Mouse (Mus musculus) liver, embryonic 16.5 days (tissue): ENCODE data around the gene Speer4c. TPM values are rescaled to one million over a fixed set of nuclear protein-coding genes. Genes with fewer than 3 reads are reported as not detected.
A peak's percentile ranks its signal among the peaks of the same experiment; 100 is the strongest.
"Not testable (repeated sequence)": the region's sequence is repeated elsewhere in the genome, so short reads cannot be mapped to it uniquely, and the experiment has no call there.

Experiments used
- ATAC-seq: fragments of 200-750 bp; cut with Nextera tagmentation; 2 replicates; pipeline ENCODE4 v1.8.0; 2017; ENCODE audit warnings: low read depth, mild to moderate bottlenecking, moderate number of reproducible peaks, moderate library complexity
- H3K27ac ChIP-seq: fragments of 300-500 bp; sonication (generic); 2 replicates; pipeline ENCODE4 v1.5.1; 2014; ENCODE audit warnings: mild to moderate bottlenecking, low read length
- H3K27me3 ChIP-seq: fragments of 300-500 bp; sonication (generic); 2 replicates; pipeline ENCODE4 v1.6.1; 2014; ENCODE audit warnings: low read depth, low read length, mixed read lengths; ENCODE audit not compliant: control insufficient read depth, insufficient read depth
- H3K36me3 ChIP-seq: fragments of 300-500 bp; sonication (generic); 2 replicates; pipeline ENCODE4 v1.6.1; 2014; ENCODE audit warnings: mild to moderate bottlenecking; ENCODE audit not compliant: control insufficient read depth, insufficient read depth
- H3K4me1 ChIP-seq: fragments of 300-500 bp; sonication (generic); 2 replicates; pipeline ENCODE4 v1.6.1; 2014; ENCODE audit warnings: low read depth, low read length, mixed read lengths; ENCODE audit not compliant: control insufficient read depth
- H3K4me2 ChIP-seq: fragments of 300-500 bp; sonication (generic); 2 replicates; pipeline ENCODE4 v1.6.1; 2014; ENCODE audit warnings: low read depth, low read length, mixed read lengths
- H3K4me3 ChIP-seq: fragments of 300-500 bp; sonication (generic); 2 replicates; pipeline ENCODE4 v1.5.1; 2014; ENCODE audit warnings: low read depth, mild to moderate bottlenecking, low read length
- H3K9ac ChIP-seq: fragments of 300-500 bp; sonication (generic); 2 replicates; pipeline ENCODE4 v1.6.1; 2014; ENCODE audit warnings: low read depth, low read length
- H3K9me3 ChIP-seq: fragments of 300-500 bp; sonication (generic); replicated peaks from 2 replicates; pipeline ENCODE4 v1.6.1; 2016; ENCODE audit warnings: low read length; ENCODE audit not compliant: control insufficient read depth
- WGBS: fragments of 180-500 bp; shearing (Covaris S2); extraction: QIAGEN DNeasy Blood & Tissue Kit; methylation state at CpG from one replicate; pipeline ENCODE4 v1.1.7; 2014; ENCODE audit not compliant: insufficient replicate concordance; 5-methylcytosine and 5-hydroxymethylcytosine counted together
- polyA plus RNA-seq: library from polyadenylated mRNA; unstranded; fragments of >200 nt; fragmentation: Nextera tagmentation; extraction: Ambion mirVana; gene quantifications from 2 replicates; pipeline ENCODE4 v1.2.1, GENCODE M21; 2015

Gene Speer4c
- polyA plus RNA-seq, 1 experiment from 2014 or later = not detected

GRCm38 (mm10) chr5:15688874-15689658, 25.0 kb downstream of the Speer4c start:
- not testable (repeated sequence) for H3K27me3 ChIP-seq, H3K4me1 ChIP-seq, H3K4me3 ChIP-seq, H3K9ac ChIP-seq, H3K36me3 ChIP-seq, H3K27ac ChIP-seq, H3K4me2 ChIP-seq, H3K9me3 ChIP-seq
- peak; percentile 53 for ATAC-seq
- WGBS = 41% methylated on average over 4 of the region's 4 CpGs

DNA sequence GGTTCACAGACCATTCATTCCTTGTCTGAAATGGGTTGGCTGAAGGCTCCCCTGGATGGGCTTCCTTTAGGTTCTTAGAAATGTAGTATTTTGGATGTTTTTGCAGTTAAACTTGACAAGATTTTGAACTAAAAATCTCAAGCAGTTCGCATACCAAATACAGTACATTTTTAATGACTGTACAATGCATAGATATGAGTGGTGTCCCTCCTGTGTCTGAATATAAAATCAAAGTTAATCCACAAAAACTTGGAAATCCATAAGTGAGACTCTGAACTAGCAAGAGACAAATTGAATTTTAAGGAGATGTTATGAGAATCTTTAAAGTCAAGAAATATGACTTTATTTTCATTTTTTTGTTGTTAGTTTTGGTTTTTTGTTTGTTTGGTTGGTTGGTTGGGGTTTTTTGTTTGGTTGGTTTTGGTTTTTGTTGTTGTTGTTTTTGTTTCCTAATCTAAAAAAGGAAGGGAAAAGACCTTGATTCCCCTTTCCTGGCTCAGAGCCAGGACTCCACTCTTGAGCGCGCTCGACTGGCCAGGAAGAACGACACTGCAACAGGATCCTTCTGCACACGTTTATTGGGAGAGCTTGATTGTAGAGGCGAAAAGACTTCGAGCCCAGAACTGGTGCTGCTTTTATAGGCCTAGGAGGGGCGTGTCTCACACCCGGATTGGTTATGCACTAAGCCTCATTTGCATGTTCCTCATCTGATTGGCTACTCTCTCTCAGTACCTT, 32.6 kb downstream of the Speer4c start:
- H3K36me3 ChIP-seq, H3K27ac ChIP-seq, H3K9me3 ChIP-seq, H3K27me3 ChIP-seq, H3K4me1 ChIP-seq, H3K4me3 ChIP-seq, H3K9ac ChIP-seq, H3K4me2 ChIP-seq, ATAC-seq: not testable (repeated sequence)
- 65% methylated on average over 7 of the region's 10 CpGs for WGBS

GRCm38 (mm10) chr5:15679980-15680949, 33.8 kb downstream of the Speer4c start:
- H3K9me3 ChIP-seq, H3K27me3 ChIP-seq, H3K9ac ChIP-seq, H3K4me1 ChIP-seq, H3K4me3 ChIP-seq, H3K27ac ChIP-seq, H3K36me3 ChIP-seq, H3K4me2 ChIP-seq: not testable (repeated sequence)
- ATAC-seq = peak; percentile 37; the same call in 1 of the 2 replicates
- WGBS = 51% methylated on average over 13 of the region's 13 CpGs

DNA sequence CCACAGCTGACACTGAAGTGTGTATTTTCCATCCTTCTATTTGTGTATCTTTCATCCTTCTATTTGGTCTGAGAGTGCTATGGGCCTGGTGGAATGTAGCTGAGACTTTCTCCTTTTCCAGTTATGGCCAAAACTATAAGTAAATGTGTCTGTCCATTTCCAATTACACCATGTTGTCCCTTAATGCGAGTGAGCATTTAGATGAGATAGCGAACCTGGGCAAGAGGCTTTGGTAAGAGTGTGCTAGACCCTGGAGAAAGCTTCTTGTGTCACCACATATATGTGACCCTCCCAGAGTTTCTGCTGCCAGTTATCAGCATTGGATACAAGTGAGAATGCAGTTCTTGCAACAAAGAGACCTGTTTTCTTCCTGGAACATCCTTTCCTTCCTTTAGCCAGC, 35.2 kb downstream of the Speer4c start:
- H3K27me3 ChIP-seq, ATAC-seq, H3K9ac ChIP-seq, H3K27ac ChIP-seq, H3K4me1 ChIP-seq, H3K4me2 ChIP-seq, H3K36me3 ChIP-seq, H3K9me3 ChIP-seq, H3K4me3 ChIP-seq: not testable (repeated sequence)
- 46% methylated on average over 2 of the region's 2 CpGs for WGBS

DNA sequence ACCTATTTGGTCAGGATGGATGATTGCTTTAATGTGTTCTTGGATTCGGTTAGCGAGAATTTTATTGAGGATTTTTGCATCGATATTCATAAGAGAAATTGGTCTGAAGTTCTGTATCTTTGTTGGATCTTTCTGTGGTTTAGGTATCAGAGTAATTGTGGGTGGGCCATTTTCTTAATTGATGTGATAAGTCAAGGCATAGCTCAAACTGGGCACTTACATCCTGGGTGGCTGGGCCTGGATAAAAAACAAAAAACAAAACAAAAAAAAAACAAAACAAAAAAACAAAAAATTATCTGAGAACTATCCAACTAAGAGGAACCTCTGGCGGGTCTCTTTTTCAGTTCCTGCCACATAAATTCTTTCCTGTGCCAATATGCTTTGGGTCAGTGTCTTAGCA, 36.3 kb downstream of the Speer4c start:
- WGBS = 67% methylated on average over 2 of the region's 4 CpGs
- H3K27ac ChIP-seq, H3K36me3 ChIP-seq, H3K4me1 ChIP-seq, H3K9me3 ChIP-seq, H3K9ac ChIP-seq, H3K27me3 ChIP-seq, ATAC-seq, H3K4me3 ChIP-seq, H3K4me2 ChIP-seq: not testable (repeated sequence)

DNA sequence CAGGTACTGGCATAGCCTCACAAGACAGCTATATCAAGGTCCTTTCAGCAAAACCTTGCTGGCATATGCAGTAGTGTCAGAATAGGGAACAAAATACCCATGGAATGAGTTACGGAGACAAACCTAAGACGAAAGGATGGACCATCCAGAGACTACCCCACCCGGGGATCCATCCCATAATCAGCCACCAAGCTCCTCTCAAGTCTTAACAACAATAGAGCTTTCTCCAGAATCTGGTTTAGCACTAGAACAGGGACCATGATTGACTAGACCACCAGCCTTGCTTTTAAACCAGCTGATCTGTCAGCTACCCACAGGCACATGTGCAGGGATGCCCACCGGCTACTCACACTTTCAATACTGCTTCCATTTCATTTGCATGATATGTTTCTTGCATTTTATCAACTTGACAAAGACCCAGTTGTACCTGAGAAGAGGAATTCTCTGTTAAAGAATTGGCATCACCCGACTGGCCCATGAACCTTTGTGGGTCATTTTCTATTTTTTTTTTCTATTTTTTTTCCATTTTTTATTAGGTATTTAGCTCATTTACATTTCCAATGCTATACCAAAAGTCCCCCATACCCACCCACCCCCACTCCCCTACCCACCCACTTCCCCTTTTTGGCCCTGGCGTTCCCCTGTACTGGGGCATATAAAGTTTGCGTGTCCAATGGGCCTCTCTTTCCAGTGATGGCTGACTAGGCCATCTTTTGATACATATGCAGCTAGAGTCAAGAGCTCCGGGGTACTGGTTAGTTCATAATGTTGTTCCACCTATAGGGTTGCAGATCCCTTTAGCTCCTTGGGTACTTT, 39.4 kb downstream of the Speer4c start:
- H3K4me1 ChIP-seq, H3K9ac ChIP-seq, H3K27ac ChIP-seq, H3K4me3 ChIP-seq, H3K36me3 ChIP-seq, H3K4me2 ChIP-seq, H3K9me3 ChIP-seq, H3K27me3 ChIP-seq: not testable (repeated sequence)
- 0 out of 2 replicates have a peak, but pooled peaks have one; percentile 9 for ATAC-seq
- 64% methylated on average over 5 of the region's 8 CpGs for WGBS

- ATAC-seq, H3K27me3 ChIP-seq, H3K4me2 ChIP-seq, H3K4me1 ChIP-seq, H3K36me3 ChIP-seq, H3K4me3 ChIP-seq, H3K9ac ChIP-seq, H3K27ac ChIP-seq, H3K9me3 ChIP-seq: not testable (repeated sequence)
- WGBS = 48% methylated on average over 2 of the region's 2 CpGs
These were observed 40.1 kb downstream of the Speer4c start for GRCm38 (mm10) chr5:15673989-15674388.

DNA sequence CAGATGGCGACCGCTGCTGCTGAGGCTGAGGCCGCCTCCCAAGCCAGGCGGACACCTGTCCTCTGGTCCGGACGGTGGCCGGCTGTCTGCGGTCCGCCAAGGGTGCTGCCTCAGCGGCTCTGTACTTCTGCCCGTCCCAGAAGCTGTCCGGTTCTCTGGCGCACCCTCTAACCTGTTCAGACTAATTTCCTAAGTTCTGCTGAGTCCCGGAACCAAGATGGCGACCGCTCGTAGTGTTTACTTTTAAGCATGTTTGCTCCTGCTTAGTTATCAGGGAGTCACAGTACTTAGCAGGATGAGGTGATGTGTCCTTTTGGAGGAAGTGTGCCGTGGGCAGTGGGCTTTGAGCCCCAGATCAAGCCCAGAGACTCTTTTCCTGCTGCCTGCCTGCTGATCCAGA, 43.3 kb downstream of the Speer4c start:
- H3K4me3 ChIP-seq, H3K27me3 ChIP-seq, H3K36me3 ChIP-seq, H3K27ac ChIP-seq, H3K4me2 ChIP-seq, H3K4me1 ChIP-seq, H3K9me3 ChIP-seq, ATAC-seq, H3K9ac ChIP-seq: not testable (repeated sequence)
- WGBS = 71% methylated on average over 7 of the region's 18 CpGs
